Mouse (Mus musculus): ENCODE data around the gene Pde2a.

DNA sequence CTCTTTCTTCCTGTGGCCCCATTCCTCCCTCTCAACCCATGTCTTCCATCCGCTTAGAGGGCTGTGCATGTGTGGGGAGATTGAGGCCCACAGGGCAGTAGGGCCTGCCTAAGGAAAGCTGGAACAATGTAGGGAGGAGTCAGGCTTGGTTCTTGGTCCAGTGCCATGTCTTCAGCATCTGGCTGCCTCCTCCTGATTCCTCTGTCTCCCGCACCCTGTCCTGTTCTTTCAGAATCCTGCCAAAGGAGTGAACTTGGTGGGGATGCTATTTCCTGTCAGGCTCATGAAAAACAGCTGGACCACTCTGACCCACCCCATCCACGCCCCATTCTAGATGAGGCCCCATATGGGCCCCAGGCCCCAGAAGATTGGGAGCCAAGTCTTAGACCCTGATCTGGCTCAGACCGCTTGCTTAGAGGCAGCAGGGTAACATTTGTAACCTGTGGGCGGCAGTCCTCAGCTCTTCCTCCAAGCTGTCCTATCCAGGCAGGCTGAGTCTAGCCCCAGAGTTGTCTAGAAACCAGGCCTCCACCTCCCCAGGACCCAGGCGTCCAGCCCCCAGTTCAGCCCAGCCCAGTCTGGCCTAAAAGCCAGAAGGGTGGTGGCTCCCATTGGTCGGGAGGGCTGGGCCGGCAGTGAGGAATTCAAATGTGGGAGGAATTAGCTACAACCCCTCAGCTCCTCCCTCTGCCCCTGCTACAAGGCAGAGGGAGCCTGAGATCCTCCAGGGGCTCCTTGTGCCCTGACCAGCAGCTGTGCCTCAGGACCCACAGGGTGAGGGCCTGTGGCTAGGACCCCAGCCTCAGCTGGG lies 27.6 kb upstream of the Pde2a start:
- no peak for TF ChIP-seq CTCF (IDR thresholded peaks at IDR 0.05; ENCODE audit: extremely low read depth, insufficient read length, insufficient replicate concordance, low read depth, low read length)
- no peak for TF ChIP-seq POLR2A (IDR thresholded peaks at IDR 0.05; ENCODE audit: low read depth, low read length)

All from small intestine, adult 2 months (tissue).